Mouse (Mus musculus): ENCODE results near the gene Bcl2l1. TPM values are rescaled to one million over a fixed set of nuclear protein-coding genes. Genes with fewer than 3 reads are reported as not detected.

Gene Bcl2l1
- polyA plus RNA-seq, 1 experiment from 2014 or later, result 179 TPM

- H3K27me3 ChIP-seq (replicated peaks; ENCODE audit: control insufficient read depth, insufficient read depth, low read length), result no peaks in the 10 kb centered on the region
- no peak overlapping the region for H3K4me2 ChIP-seq (ENCODE audit: low read length)
- 85% methylated on average over 18 of the region's 18 CpGs for WGBS
- H3K27ac ChIP-seq (ENCODE audit: low read depth, low read length), result peak overlapping the region; percentile 27; the same call in 1 of the 2 replicates
- ATAC-seq (0 out of 2 replicates have a peak, but pooled peaks have one; percentile 12), DNase-seq (ENCODE audit: low spot score) (peak; percentile 14)
- H3K9ac ChIP-seq (ENCODE audit: low read length), result no peak overlapping the region
- H3K36me3 ChIP-seq (ENCODE audit: control insufficient read depth, insufficient read depth, low read length), result peaks cover 20% of the 10 kb centered on the region
- H3K4me3 ChIP-seq (ENCODE audit: low read depth, low read length), result no peak overlapping the region
- no peaks in the 10 kb centered on the region for H3K9me3 ChIP-seq (replicated peaks; ENCODE audit: control insufficient read depth, low read length)
- no peaks in the 10 kb centered on the region for H3K4me1 ChIP-seq (ENCODE audit: control insufficient read depth, insufficient read depth, low read length)
Observed at GRCm38 (mm10) chr2:152785446-152786350, 45.8 kb downstream of the Bcl2l1 start.

- ATAC-seq, result no peak
- no peaks in the 10 kb centered on the region for H3K9me3 ChIP-seq (replicated peaks; ENCODE audit: control insufficient read depth, low read length)
- 95% methylated on average over 8 of the region's 8 CpGs for WGBS
- H3K9ac ChIP-seq (ENCODE audit: low read length), result no peak overlapping the region
- H3K36me3 ChIP-seq (ENCODE audit: control insufficient read depth, insufficient read depth, low read length), result peaks cover 30% of the 10 kb centered on the region
- no peak overlapping the region for H3K27ac ChIP-seq (ENCODE audit: low read depth, low read length)
- no peaks in the 10 kb centered on the region for H3K4me1 ChIP-seq (ENCODE audit: control insufficient read depth, insufficient read depth, low read length)
- no peak for DNase-seq (ENCODE audit: low spot score)
- no peak overlapping the region for H3K4me2 ChIP-seq (ENCODE audit: low read length)
- H3K27me3 ChIP-seq (replicated peaks; ENCODE audit: control insufficient read depth, insufficient read depth, low read length), result no peaks in the 10 kb centered on the region
- no peak overlapping the region for H3K4me3 ChIP-seq (ENCODE audit: low read depth, low read length)
Observed at GRCm38 (mm10) chr2:152784640-152785039, 46.9 kb downstream of the Bcl2l1 start.

- DNase-seq (ENCODE audit: low spot score) (no peak), ATAC-seq (no peak)
- H3K27ac ChIP-seq (ENCODE audit: low read depth, low read length), result no peak overlapping the region
- no peaks in the 10 kb centered on the region for H3K27me3 ChIP-seq (replicated peaks; ENCODE audit: control insufficient read depth, insufficient read depth, low read length)
- H3K4me3 ChIP-seq (ENCODE audit: low read depth, low read length), result no peak overlapping the region
- no peak overlapping the region for H3K4me2 ChIP-seq (ENCODE audit: low read length)
- WGBS, result 93% methylated on average over 5 of the region's 5 CpGs
- H3K9me3 ChIP-seq (replicated peaks; ENCODE audit: control insufficient read depth, low read length), result no peaks in the 10 kb centered on the region
- no peaks in the 10 kb centered on the region for H3K4me1 ChIP-seq (ENCODE audit: control insufficient read depth, insufficient read depth, low read length)
- peaks cover 38% of the 10 kb centered on the region for H3K36me3 ChIP-seq (ENCODE audit: control insufficient read depth, insufficient read depth, low read length)
- no peak overlapping the region for H3K9ac ChIP-seq (ENCODE audit: low read length)
Observed at GRCm38 (mm10) chr2:152783241-152783640, 48.3 kb downstream of the Bcl2l1 start.

- H3K4me3 ChIP-seq (ENCODE audit: low read depth, low read length), result no peak overlapping the region
- no peak overlapping the region for H3K9ac ChIP-seq (ENCODE audit: low read length)
- 88% methylated on average over 5 of the region's 5 CpGs for WGBS
- H3K9me3 ChIP-seq (replicated peaks; ENCODE audit: control insufficient read depth, low read length), result no peaks in the 10 kb centered on the region
- no peak overlapping the region for H3K27ac ChIP-seq (ENCODE audit: low read depth, low read length)
- no peak overlapping the region for H3K4me2 ChIP-seq (ENCODE audit: low read length)
- ATAC-seq (no peak), DNase-seq (ENCODE audit: low spot score) (no peak)
- no peaks in the 10 kb centered on the region for H3K4me1 ChIP-seq (ENCODE audit: control insufficient read depth, insufficient read depth, low read length)
- peaks cover 38% of the 10 kb centered on the region for H3K36me3 ChIP-seq (ENCODE audit: control insufficient read depth, insufficient read depth, low read length)
- no peaks in the 10 kb centered on the region for H3K27me3 ChIP-seq (replicated peaks; ENCODE audit: control insufficient read depth, insufficient read depth, low read length)
Observed at GRCm38 (mm10) chr2:152782656-152783055, 48.9 kb downstream of the Bcl2l1 start.

- Histone ChIP-seq H3K36me3 (ENCODE audit: control insufficient read depth, insufficient read depth, low read length) (peaks cover 38% of the 10 kb centered on the region), H3K4me1 (ENCODE audit: control insufficient read depth, insufficient read depth, low read length) (no peaks in the 10 kb centered on the region), H3K27me3 (replicated peaks; ENCODE audit: control insufficient read depth, insufficient read depth, low read length) (no peaks in the 10 kb centered on the region), H3K9me3 (replicated peaks; ENCODE audit: control insufficient read depth, low read length) (no peaks in the 10 kb centered on the region), H3K4me3 (ENCODE audit: low read depth, low read length) (no peak overlapping the region), H3K27ac (ENCODE audit: low read depth, low read length) (no peak overlapping the region), H3K9ac (ENCODE audit: low read length) (no peak overlapping the region), H3K4me2 (ENCODE audit: low read length) (no peak overlapping the region)
- WGBS, result 77% methylated on average over 3 of the region's 3 CpGs
- ATAC-seq (no peak), DNase-seq (ENCODE audit: low spot score) (no peak)
Observed at GRCm38 (mm10) chr2:152781031-152781711, 50.4 kb downstream of the Bcl2l1 start.

- ATAC-seq (no peak), DNase-seq (ENCODE audit: low spot score) (no peak)
- 100% methylated on average over 2 of the region's 2 CpGs for WGBS
- H3K4me1 ChIP-seq (ENCODE audit: control insufficient read depth, insufficient read depth, low read length), result no peaks in the 10 kb centered on the region
- peaks cover 38% of the 10 kb centered on the region for H3K36me3 ChIP-seq (ENCODE audit: control insufficient read depth, insufficient read depth, low read length)
- H3K27ac ChIP-seq (ENCODE audit: low read depth, low read length), result no peak overlapping the region
- H3K4me2 ChIP-seq (ENCODE audit: low read length), result no peak overlapping the region
- no peak overlapping the region for H3K9ac ChIP-seq (ENCODE audit: low read length)
- H3K4me3 ChIP-seq (ENCODE audit: low read depth, low read length), result no peak overlapping the region
- H3K9me3 ChIP-seq (replicated peaks; ENCODE audit: control insufficient read depth, low read length), result no peaks in the 10 kb centered on the region
- no peaks in the 10 kb centered on the region for H3K27me3 ChIP-seq (replicated peaks; ENCODE audit: control insufficient read depth, insufficient read depth, low read length)
Observed at GRCm38 (mm10) chr2:152780466-152780865, 51.1 kb downstream of the Bcl2l1 start.

- peaks cover 31% of the 10 kb centered on the region for H3K36me3 ChIP-seq (ENCODE audit: control insufficient read depth, insufficient read depth, low read length)
- no peak overlapping the region for H3K27ac ChIP-seq (ENCODE audit: low read depth, low read length)
- H3K4me2 ChIP-seq (ENCODE audit: low read length), result no peak overlapping the region
- no peaks in the 10 kb centered on the region for H3K27me3 ChIP-seq (replicated peaks; ENCODE audit: control insufficient read depth, insufficient read depth, low read length)
- no peaks in the 10 kb centered on the region for H3K4me1 ChIP-seq (ENCODE audit: control insufficient read depth, insufficient read depth, low read length)
- WGBS, result 87% methylated on average over 3 of the region's 3 CpGs
- ATAC-seq (no peak), DNase-seq (ENCODE audit: low spot score) (no peak)
- no peak overlapping the region for H3K9ac ChIP-seq (ENCODE audit: low read length)
- no peak overlapping the region for H3K4me3 ChIP-seq (ENCODE audit: low read depth, low read length)
- no peaks in the 10 kb centered on the region for H3K9me3 ChIP-seq (replicated peaks; ENCODE audit: control insufficient read depth, low read length)
Observed at GRCm38 (mm10) chr2:152777081-152777480, 54.4 kb downstream of the Bcl2l1 start.

- WGBS, result 80% methylated on average over 2 of the region's 2 CpGs
- Histone ChIP-seq H3K27ac (ENCODE audit: low read depth, low read length) (no peak overlapping the region), H3K9ac (ENCODE audit: low read length) (no peak overlapping the region), H3K27me3 (replicated peaks; ENCODE audit: control insufficient read depth, insufficient read depth, low read length) (no peaks in the 10 kb centered on the region), H3K36me3 (ENCODE audit: control insufficient read depth, insufficient read depth, low read length) (peaks cover 26% of the 10 kb centered on the region), H3K4me3 (ENCODE audit: low read depth, low read length) (no peak overlapping the region), H3K4me1 (ENCODE audit: control insufficient read depth, insufficient read depth, low read length) (no peaks in the 10 kb centered on the region), H3K9me3 (replicated peaks; ENCODE audit: control insufficient read depth, low read length) (no peaks in the 10 kb centered on the region), H3K4me2 (ENCODE audit: low read length) (no peak overlapping the region)
- ATAC-seq, result no peak
- no peak for DNase-seq (ENCODE audit: low spot score)
Observed at GRCm38 (mm10) chr2:152776435-152776834, 55.1 kb downstream of the Bcl2l1 start.

- H3K4me2 ChIP-seq (ENCODE audit: low read length), result no peak overlapping the region
- H3K27ac ChIP-seq (ENCODE audit: low read depth, low read length), result no peak overlapping the region
- no peak for DNase-seq (ENCODE audit: low spot score)
- no peaks in the 10 kb centered on the region for H3K4me1 ChIP-seq (ENCODE audit: control insufficient read depth, insufficient read depth, low read length)
- H3K9ac ChIP-seq (ENCODE audit: low read length), result no peak overlapping the region
- no peak overlapping the region for H3K4me3 ChIP-seq (ENCODE audit: low read depth, low read length)
- no peaks in the 10 kb centered on the region for H3K9me3 ChIP-seq (replicated peaks; ENCODE audit: control insufficient read depth, low read length)
- peaks cover 21% of the 10 kb centered on the region for H3K36me3 ChIP-seq (ENCODE audit: control insufficient read depth, insufficient read depth, low read length)
- 82% methylated on average over 3 of the region's 3 CpGs for WGBS
- no peak for ATAC-seq
- no peaks in the 10 kb centered on the region for H3K27me3 ChIP-seq (replicated peaks; ENCODE audit: control insufficient read depth, insufficient read depth, low read length)
Observed at GRCm38 (mm10) chr2:152776019-152776418, 55.5 kb downstream of the Bcl2l1 start.

Measured in forebrain, embryonic 14.5 days (tissue).